ENCODE assay signal across 24 mouse cellular contexts in the genomic region with DNA sequence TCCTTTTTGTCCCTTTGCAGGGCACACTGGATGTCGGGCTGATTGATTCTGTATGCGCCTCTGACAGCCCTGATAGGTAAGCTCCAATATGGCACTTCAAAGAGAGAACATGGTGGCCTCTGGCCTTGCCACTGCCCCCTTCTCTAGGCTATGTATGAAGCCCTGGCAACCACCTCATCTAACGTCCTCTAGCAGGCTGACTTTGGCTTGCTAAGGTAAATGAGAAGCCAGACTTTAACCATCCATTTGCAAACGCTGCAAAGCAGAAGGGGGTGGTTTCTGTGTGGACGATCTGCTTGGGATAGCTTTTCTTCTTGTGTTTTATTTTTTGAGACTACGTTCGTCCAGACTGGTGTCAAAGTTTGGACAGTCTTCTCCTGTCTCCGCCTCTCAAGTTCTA. TPM values are rescaled to one million over a fixed set of nuclear protein-coding genes. Genes with fewer than 3 reads are reported as not detected.
DNase-seq lines count a peak whose midpoint lies in the region; ATAC-seq lines count a peak whose summit lies in the region.
"Had no signal": no experiment of that assay in that cellular context is flagged by ENCODE, and none has a peak within 500 bp of the region (broad histone marks: within the 10 kb centered on the region; RNA-seq: fewer than 3 reads in every experiment).

No protein-coding gene starts in this region.

- no peaks in the 10 kb centered on the region for H3K9me3 ChIP-seq in heart, embryonic 11.5 days (replicated peaks; ENCODE audit: control insufficient read depth, low read length)
- no peaks in the 10 kb centered on the region for H3K9me3 ChIP-seq in kidney, embryonic 16.5 days (ENCODE audit: low read length)
- H3K9me3 ChIP-seq in kidney, embryonic 14.5 days (ENCODE audit: control insufficient read depth, low read length): no peaks in the 10 kb centered on the region
- H3K9me3 ChIP-seq: embryonic facial prominence, embryonic 13.5 days; embryonic facial prominence, embryonic 15.5 days; forebrain, embryonic 10.5 days; forebrain, embryonic 12.5 days had no signal

- DNase-seq in heart, adult 11 months: peak; percentile 87
- DNase-seq in kidney, adult 18-20 months: peak; percentile 36
- DNase-seq in kidney, postnatal 10 days: no peak
- peak; percentile 45 to 55 for DNase-seq in kidney, adult 8-10 months
- peak; percentile 38 to 39 for DNase-seq in kidney, postnatal 36 days
- DNase-seq: adrenal gland, adult 2 months; adrenal gland, postnatal 10 days; adrenal gland, postnatal 25 days; cerebellum, adult 11 months; cerebellum, adult 18-20 months; cerebellum, adult 8-10 months; cerebellum, adult 9-11 months; cerebellum, postnatal 14 days; cerebellum, postnatal 36 days; embryo, embryonic 11 days had no signal

- no peak overlapping the region for H3K9ac ChIP-seq in heart, embryonic 11.5 days (ENCODE audit: low read depth, low read length)
- H3K9ac ChIP-seq in kidney, embryonic 16.5 days (replicated peaks; ENCODE audit: low read length): no peak overlapping the region
- H3K9ac ChIP-seq in kidney, embryonic 14.5 days (ENCODE audit: low read depth, low read length): no peak overlapping the region
- H3K9ac ChIP-seq: embryonic facial prominence, embryonic 13.5 days; embryonic facial prominence, embryonic 15.5 days; forebrain, embryonic 12.5 days had no signal

- peaks cover 9% of the 10 kb centered on the region for H3K36me3 ChIP-seq in heart, embryonic 11.5 days (ENCODE audit: control insufficient read depth, insufficient read depth, low read length)
- H3K36me3 ChIP-seq in kidney, embryonic 16.5 days (ENCODE audit: insufficient read depth, low read length): peaks cover 70% of the 10 kb centered on the region
- peaks cover 78% of the 10 kb centered on the region for H3K36me3 ChIP-seq in kidney, embryonic 14.5 days (ENCODE audit: control insufficient read depth, insufficient read depth, low read length)

- ATAC-seq in heart, embryonic 11.5 days (replicated peaks; ENCODE audit: insufficient number of reproducible peaks, low FRiP score, low TSS enrichment): no peak
- ATAC-seq in kidney, embryonic 16.5 days (ENCODE audit: low FRiP score, low TSS enrichment): no peak
- no peak for ATAC-seq in kidney, embryonic 14.5 days (ENCODE audit: low FRiP score, low TSS enrichment)
- ATAC-seq: forebrain, embryonic 14.5 days had no signal

- no peak overlapping the region for H3K4me2 ChIP-seq in heart, embryonic 11.5 days
- H3K4me2 ChIP-seq in kidney, embryonic 16.5 days (replicated peaks; ENCODE audit: low read depth, low read length): no peak overlapping the region
- H3K4me2 ChIP-seq in kidney, embryonic 14.5 days (replicated peaks; ENCODE audit: low read depth, low read length): no peak overlapping the region
- H3K4me2 ChIP-seq: embryonic facial prominence, embryonic 13.5 days; embryonic facial prominence, embryonic 15.5 days; forebrain, embryonic 12.5 days had no signal

- no peak overlapping the region for H3K27ac ChIP-seq in heart, embryonic 11.5 days (ENCODE audit: low read depth, low read length)
- no peak overlapping the region for H3K27ac ChIP-seq in kidney, embryonic 16.5 days (ENCODE audit: low read length)
- no peak overlapping the region for H3K27ac ChIP-seq in kidney, embryonic 14.5 days (ENCODE audit: low read depth, low read length)
- H3K27ac ChIP-seq: embryonic facial prominence, embryonic 13.5 days; embryonic facial prominence, embryonic 15.5 days; forebrain, embryonic 10.5 days; forebrain, embryonic 12.5 days had no signal

- WGBS in heart, embryonic 11.5 days (ENCODE audit: insufficient replicate concordance): 83% methylated on average over 8 of the region's 8 CpGs
- WGBS in kidney, embryonic 16.5 days: 87% methylated on average over 8 of the region's 8 CpGs
- WGBS in kidney, embryonic 14.5 days: 82% methylated on average over 8 of the region's 8 CpGs

- no peaks in the 10 kb centered on the region for H3K4me1 ChIP-seq in heart, embryonic 11.5 days (ENCODE audit: control insufficient read depth, insufficient read depth, low read length)
- H3K4me1 ChIP-seq in kidney, embryonic 16.5 days (ENCODE audit: insufficient read depth, low read length): no peaks in the 10 kb centered on the region
- H3K4me1 ChIP-seq in kidney, embryonic 14.5 days (ENCODE audit: control insufficient read depth, insufficient read depth, low read length): 0 out of 2 replicates have a peak, but pooled peaks cover 7% of the 10 kb centered on the region
- H3K4me1 ChIP-seq: forebrain, embryonic 10.5 days; forebrain, embryonic 12.5 days had no signal

- H3K4me3 ChIP-seq in heart, embryonic 11.5 days (ENCODE audit: low read depth, low read length): no peak overlapping the region
- H3K4me3 ChIP-seq in kidney, embryonic 16.5 days (ENCODE audit: low read length): no peak overlapping the region
- H3K4me3 ChIP-seq in kidney, embryonic 14.5 days (ENCODE audit: low read length): no peak overlapping the region
- H3K4me3 ChIP-seq: embryonic facial prominence, embryonic 13.5 days; embryonic facial prominence, embryonic 15.5 days; erythroblast, embryonic 14.5 days; forebrain, embryonic 10.5 days; forebrain, embryonic 12.5 days had no signal

- no peaks in the 10 kb centered on the region for H3K27me3 ChIP-seq in heart, embryonic 11.5 days (ENCODE audit: control insufficient read depth, insufficient read depth, low read length)
- H3K27me3 ChIP-seq in kidney, embryonic 16.5 days (ENCODE audit: insufficient read depth, low read length): no peaks in the 10 kb centered on the region
- H3K27me3 ChIP-seq in kidney, embryonic 14.5 days (ENCODE audit: control insufficient read depth, insufficient read depth, low read length): no peaks in the 10 kb centered on the region
- H3K27me3 ChIP-seq: embryonic facial prominence, embryonic 13.5 days; embryonic facial prominence, embryonic 15.5 days; forebrain, embryonic 12.5 days had no signal

RNA-seq across cellular contexts. Expression of a gene that starts 45.8 kb away (rescaled TPM):
- 47.2 and 48.4 TPM in 2 replicates for polyA plus RNA-seq in heart, embryonic 11.5 days (2014; fragmentation: Nextera tagmentation; extraction: Ambion mirVana)
- polyA plus RNA-seq in kidney, embryonic 16.5 days (2015; fragmentation: Nextera tagmentation; extraction: Ambion mirVana): 21.5 and 22.0 TPM in 2 replicates
- 10.2 and 14.6 TPM in 2 replicates for polyA plus RNA-seq in kidney, embryonic 14.5 days (2014; fragmentation: Nextera tagmentation; extraction: Ambion mirVana)
- polyA plus RNA-seq: erythroblast, embryonic 14.5 days had no signal
